Mouse (Mus musculus) cerebellum, adult 11 months (tissue): ENCODE measurements at regions not wholly inside any gene's neighbourhood (a gene's known extent, or its start where the extent isn't known, plus 50 kb on each side); places are given as distances from the start of the nearest gene placed in this dataset.

ENCODE experiments used
- DNase-seq: peaks from one replicate; pipeline ENCODE4 v3.0.0; 2022

GRCm38 (mm10) chr8:126735488-126736440 lies 142.0 kb upstream of the Irf2bp2 start:
- DNase-seq: peak; percentile 73

DNA sequence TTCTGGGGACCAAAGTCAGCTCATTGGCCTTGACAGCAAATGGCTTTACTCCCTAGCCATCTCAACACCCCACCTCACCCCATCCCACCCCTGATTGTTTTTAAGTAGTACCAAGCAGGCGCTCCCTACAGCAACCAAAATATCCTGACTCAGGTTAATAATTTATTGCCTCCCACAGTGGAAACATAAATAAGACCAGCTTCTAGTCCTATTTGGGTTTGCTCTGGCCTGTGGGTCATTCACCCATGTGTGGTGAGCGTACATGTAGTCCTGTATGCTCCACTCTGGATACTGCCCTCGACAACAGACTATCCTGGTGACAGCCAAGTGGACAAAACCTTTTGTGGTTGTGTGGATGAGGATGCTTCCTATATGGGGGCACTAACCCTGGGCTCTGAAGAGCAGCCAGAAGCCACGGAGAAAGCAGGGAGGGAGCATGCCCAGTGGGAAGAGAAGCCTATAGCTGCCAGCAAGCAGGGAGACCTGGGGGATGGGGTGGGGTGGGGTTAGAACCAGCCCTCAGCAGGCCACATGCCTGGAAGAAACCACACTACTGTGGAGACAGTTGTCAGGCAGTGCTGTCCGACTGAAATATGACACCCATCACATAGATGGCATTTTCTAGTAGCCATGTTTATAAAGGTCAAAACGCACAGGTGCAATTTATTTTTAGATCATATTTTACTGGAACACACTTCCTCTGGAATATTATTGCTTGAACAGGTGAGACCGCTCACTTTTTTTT lies 141.1 kb upstream of the Irf2bp2 start:
- no peak for DNase-seq

DNA sequence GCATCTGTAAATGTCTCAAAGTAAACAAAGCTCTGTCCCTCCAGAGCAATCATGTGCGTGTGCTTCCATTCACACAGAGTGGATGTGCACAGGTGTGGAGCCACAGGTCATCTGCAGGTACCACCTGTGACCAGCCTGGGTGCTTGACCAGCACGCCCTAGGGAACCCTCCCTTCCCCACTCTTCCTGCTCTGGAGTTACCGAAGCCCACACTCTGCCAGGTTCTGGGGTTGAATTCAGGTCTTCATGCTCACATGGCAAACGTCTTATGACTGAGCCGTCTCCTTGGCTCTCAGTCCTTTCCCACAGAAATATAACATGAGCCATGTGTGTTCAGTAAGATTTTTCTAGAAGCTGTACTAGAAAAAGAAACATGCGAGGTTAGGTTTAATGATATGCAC lies 140.0 kb upstream of the Irf2bp2 start:
- DNase-seq: no peak

- no peak for DNase-seq
Measured at GRCm38 (mm10) chr8:126733307-126733706, 139.5 kb upstream of the Irf2bp2 start.

DNA sequence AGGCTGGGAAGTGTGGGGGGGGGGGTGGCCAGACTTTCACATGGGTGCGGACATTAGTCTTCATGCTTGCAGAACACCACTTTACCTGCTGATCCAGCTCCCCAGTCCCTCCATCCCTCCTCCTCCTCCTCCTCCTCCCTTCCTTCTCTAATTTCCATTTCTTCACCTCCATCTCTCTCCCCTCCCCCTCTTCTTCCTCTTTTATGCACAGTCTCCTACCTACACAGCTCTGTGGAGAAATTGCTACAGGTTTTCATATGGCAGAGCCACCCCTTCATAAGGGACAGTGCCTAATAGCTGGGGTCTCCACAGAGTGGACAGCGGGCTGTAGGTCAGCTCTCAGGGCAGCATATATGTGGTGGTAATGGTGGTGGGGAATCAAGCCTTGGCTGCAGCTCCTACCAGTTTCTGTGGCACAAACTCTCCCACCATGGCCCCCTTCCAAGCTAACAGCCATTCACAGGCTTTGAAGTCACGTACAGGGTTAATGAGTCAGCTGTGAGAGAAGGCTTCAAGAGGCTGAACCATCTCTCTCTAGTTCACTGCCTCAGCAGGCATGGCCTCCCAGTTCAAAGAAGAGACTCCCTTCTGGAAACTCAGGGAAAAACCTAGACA lies 136.3 kb upstream of the Irf2bp2 start:
- DNase-seq: no peak

DNA sequence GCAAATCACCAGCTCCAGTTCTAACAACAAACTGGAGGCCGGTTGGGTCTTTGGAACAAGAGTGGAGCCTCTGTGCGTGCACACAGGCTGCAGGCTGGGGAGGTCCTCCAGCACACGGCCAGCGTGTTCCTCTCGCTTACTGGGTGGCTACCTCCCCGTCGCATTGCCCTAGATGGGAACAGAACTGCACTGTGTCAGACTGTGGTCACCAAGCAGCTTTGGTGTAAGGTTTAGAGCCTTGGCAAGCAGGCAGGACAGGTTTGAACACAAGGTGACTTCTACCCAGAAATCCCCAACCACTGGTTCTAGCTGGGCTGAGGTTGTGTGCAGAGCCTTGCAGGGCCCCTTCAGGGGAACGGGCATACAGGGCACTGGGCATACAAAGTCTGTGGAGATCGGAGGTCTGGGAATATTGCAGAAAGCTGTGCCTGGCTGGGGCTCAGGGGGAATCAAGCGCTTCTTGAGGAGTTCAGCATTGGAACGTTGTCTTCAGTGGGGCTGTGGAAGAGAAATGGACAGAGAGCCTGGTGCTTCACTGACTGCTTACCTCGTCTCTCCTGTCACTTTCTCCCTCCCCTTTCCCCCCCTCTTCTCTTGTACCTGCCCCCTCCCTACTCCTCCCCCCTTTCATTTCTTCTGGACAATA lies 135.3 kb upstream of the Irf2bp2 start:
- DNase-seq: no peak

- DNase-seq: no peak
Measured at GRCm38 (mm10) chr8:126728135-126728534, 134.3 kb upstream of the Irf2bp2 start.

GRCm38 (mm10) chr8:126727068-126727467 lies 133.3 kb upstream of the Irf2bp2 start:
- no peak for DNase-seq

DNA sequence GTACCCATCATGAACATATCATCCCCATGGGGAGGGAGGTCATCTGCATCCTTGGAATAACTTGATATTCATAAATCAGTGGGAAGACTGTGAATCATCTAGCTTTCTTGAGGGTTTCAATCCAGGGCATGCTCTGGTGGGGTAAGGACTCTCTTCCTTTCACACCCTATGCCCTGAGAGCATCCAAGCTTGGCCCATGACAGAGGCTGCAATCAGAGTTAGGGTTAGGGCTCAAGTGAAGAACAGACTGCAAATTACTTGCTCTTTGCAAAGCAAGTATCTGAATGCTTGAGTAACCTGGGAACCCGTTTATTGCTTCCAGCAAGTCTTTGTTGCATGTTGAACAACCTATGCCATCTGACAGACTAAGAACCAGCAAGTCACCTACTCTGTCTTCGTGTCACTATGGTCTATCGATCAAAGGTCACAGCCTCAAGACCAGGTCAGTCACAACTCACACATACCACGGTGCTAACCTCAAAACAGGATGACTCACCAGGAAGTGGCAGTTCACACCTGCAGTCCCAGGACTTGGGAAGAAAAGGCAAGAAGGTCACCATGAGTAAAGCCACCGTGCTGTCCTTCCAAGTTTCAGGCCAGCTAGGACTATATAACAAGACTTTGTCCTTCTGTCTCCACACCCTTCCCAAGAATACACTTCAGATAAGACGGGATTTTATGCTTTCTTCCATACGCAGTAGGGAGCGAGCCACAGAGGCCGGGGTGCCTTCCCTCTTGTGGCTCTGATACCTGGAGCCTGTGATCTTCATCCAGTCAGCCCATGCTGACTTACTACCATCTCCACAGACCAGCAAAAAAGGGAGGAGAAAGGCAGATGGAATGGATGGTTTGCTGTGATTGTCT lies 129.7 kb upstream of the Irf2bp2 start:
- no peak for DNase-seq

GRCm38 (mm10) chr8:126721621-126722020 lies 127.8 kb upstream of the Irf2bp2 start:
- DNase-seq: no peak

DNA sequence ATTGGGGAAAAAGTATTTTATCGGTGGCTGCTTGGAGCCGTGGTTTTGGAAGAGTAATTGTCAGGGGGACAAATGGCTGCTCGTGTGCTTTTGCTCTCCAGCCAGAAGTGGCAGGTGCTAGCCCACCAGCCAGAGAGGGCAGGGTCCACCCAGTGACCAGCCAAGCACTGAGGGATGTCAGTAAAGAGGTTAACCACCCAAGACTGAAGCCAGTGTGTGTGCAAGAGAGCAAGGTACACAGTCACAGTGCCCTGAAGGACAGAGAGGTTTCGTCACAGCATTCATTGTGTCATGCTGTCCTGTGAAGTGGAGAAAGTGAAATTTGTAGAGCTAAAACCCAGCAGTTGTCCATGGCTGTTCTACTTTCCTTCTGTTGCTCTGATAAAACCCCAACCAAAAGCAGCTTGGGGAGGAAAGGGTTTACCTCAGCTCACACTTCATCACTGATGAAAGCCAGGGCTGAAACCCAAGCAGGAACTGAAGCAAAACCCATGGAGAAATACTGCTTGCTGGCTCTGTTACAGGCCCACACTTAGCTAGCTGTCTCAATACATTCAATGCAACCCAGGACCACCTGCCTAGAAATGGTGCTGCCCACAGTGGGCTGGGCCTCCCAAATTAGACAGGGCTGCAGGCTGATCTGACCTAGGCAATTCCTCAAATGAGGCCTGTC lies 126.8 kb upstream of the Irf2bp2 start:
- no peak for DNase-seq

- DNase-seq: no peak
Measured at GRCm38 (mm10) chr8:126719748-126720147, 126.0 kb upstream of the Irf2bp2 start.

DNA sequence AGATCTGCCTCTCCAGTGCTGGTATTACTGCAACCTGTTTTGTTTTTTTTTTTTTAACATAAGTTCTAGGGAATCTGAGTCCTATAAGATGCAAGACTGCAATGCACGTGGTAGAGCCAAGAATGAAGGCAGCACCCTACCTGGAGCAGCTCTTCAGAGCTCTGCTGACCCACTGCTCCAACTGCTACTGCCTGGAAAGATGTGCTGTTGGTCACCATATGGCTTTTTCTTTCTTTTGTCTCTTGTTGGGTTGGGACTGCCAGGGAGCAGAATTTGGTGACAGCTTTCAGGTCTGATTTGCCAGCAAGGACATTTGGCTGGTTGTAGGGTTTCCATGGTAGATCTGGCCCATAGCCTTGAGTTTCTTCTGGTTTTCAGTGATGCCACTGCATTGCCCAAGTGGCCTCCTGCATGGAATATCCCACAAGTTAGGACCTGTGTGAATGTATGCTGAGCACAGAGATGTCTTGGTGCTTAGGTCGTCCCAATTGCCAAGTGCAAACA lies 123.9 kb upstream of the Irf2bp2 start:
- DNase-seq: peak; percentile 77

- DNase-seq: no peak
Measured at GRCm38 (mm10) chr8:126715666-126716065, 121.9 kb upstream of the Irf2bp2 start.

- no peak for DNase-seq
Measured at GRCm38 (mm10) chr8:126713602-126714145, 119.9 kb upstream of the Irf2bp2 start.

GRCm38 (mm10) chr8:126713181-126713580 lies 119.4 kb upstream of the Irf2bp2 start:
- no peak for DNase-seq

DNA sequence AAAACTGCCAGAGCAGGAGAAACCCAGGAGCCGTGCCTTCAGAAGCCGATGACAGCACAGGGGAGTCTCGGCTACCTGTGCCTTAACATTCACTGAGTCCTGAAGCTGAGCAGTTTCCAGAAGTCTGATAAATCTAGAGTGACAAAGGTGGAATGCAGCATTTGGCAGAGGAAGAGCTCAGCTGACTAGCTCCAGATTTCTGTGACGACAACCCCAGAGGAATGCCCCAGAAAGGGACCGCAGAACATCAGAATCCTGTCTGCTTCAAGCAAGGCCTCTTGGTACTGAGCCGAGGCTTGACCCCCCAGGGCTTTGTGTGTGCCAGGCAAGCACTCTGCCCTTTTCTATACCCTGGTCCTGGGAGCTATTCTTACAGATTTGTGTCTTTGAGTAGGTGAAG lies 119.0 kb upstream of the Irf2bp2 start:
- DNase-seq: no peak

GRCm38 (mm10) chr8:126708956-126709355 lies 115.2 kb upstream of the Irf2bp2 start:
- no peak for DNase-seq

DNA sequence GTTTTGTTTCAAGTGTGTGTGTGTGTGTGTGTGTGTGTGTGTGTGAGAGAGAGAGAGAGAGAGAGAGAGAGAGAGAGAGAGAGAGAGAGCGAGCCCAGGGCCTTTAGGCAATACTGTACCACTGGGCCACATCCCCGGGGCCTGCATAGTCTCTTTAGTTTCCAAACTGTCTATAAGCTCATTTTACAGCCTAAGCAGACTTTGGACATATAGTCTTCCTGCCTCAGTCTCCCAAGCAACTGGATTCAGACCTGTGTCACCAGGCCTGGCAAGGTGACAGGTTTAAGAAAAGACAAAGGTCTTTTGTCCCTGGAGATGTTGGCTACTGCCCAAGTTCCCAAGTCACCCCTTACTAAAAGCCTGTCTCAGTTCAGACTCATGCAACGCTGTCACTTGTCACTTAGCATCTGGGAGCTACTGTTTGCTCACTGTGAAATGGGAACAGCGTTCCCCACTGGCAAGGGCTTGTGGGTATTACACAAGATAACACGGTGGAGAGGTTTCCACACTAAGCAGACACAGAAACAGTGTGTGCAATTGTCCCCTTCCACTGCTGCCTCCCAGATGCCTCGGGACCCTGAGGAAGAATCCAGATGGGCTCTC lies 113.6 kb upstream of the Irf2bp2 start:
- no peak for DNase-seq

DNA sequence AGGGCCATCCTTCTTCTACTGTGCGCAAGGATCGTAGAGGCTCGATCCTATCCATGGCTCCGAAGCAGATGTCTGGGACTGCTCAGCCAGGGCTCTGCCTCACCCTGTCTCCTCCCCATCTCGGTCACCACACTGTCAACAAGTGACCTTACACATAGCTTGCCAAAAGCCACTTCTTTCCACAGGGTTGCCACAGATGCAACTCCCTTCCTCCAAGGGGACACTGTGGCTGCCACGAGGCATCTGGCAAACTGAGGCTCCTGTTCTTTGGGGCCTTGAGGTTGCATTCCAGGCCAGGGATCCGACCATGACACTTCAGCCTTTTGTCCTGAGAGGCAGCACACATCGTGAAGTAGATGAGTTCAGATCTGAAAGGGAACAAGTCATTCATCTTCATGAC lies 112.5 kb upstream of the Irf2bp2 start:
- DNase-seq: no peak

GRCm38 (mm10) chr8:126705391-126705790 lies 111.6 kb upstream of the Irf2bp2 start:
- DNase-seq: no peak
